Mouse (Mus musculus) layer of hippocampus, adult 2 months (tissue): ENCODE measurements around the gene Zfpm1. TPM values are rescaled to one million over a fixed set of nuclear protein-coding genes. Genes with fewer than 3 reads are reported as not detected.
A peak's percentile ranks its signal among the peaks of the same experiment; 100 is the strongest.

Experiments
- DNase-seq, 2 experiments: peaks; one replicate each; pipeline ENCODE4 v3.0.0; 2022; ENCODE audit warnings: low spot score in 2 of 2
- H3K27ac ChIP-seq: fragments of 200-600 bp; 2 replicates; pipeline ENCODE4 v1.8.1; 2022
- H3K4me3 ChIP-seq: fragments of 200-600 bp; 2 replicates; pipeline ENCODE4 v1.8.1; 2022; ENCODE audit warnings: mild to moderate bottlenecking
- CTCF ChIP-seq: fragments of 200-600 bp; conservative IDR thresholded peaks from 2 replicates; pipeline ENCODE4 v1.8.1; 2022; ENCODE audit warnings: antibody characterized with exemption, mild to moderate bottlenecking, moderate library complexity
- long read RNA-seq, 2 experiments: library from polyadenylated mRNA; stranded (forward); transcript quantifications; one replicate each; pipeline ENCODE4 v2.0.0; 2021; ENCODE audit warnings: borderline mapping rate in 2 of 2
- total RNA-seq, 2 experiments: library from RNA; stranded (reverse); gene quantifications; 2 replicates each; pipeline ENCODE4 v1.2.3; 2021

The Zfpm1 gene
- 10 to 100 TPM; 45.1 to 45.6 TPM for total RNA-seq
- long read RNA-seq, experiment 1, transcript Zfpm1-201 (10 exons, 3,390 nt) = major isoform, 18 of 35 reads
- long read RNA-seq, experiment 1, partial matches to known transcripts = 8 of 35 reads
- long read RNA-seq, experiment 1, other reads (novel, unspliced or antisense) = 9 of 35 reads
- long read RNA-seq, experiment 2, transcript Zfpm1-201 (10 exons, 3,390 nt) = major isoform, 18 of 35 reads
- long read RNA-seq, experiment 2, partial matches to known transcripts = 8 of 35 reads
- long read RNA-seq, experiment 2, other reads (novel, unspliced or antisense) = 9 of 35 reads

DNA sequence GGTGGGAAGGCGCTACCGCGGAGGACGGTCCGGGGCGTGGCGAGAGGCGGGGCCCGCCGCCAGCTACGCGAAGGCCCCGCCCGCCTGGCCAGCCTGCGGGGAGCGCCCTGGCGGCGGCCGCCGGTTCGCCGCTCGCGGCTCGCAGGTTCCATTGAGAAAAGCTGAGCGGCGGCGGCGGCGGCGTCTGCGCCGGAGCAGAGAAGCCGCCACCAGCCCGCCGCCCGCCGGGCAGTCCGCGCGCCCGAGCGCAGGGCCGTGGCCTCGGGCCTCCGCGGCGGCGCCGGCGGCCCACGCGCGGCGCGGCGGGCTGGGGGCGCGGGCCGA lies at the start of gene Zfpm1:
Zfpm1 (plus strand) TSS at position 107 of the 324 bp plus-strand sequence.
- H3K27ac ChIP-seq = peak within 1 kb of the TSS; percentile 76
- DNase-seq = no peak
- peak within 1 kb of the TSS; percentile 71 for H3K4me3 ChIP-seq
- TF ChIP-seq CTCF = peak; percentile 39

DNA sequence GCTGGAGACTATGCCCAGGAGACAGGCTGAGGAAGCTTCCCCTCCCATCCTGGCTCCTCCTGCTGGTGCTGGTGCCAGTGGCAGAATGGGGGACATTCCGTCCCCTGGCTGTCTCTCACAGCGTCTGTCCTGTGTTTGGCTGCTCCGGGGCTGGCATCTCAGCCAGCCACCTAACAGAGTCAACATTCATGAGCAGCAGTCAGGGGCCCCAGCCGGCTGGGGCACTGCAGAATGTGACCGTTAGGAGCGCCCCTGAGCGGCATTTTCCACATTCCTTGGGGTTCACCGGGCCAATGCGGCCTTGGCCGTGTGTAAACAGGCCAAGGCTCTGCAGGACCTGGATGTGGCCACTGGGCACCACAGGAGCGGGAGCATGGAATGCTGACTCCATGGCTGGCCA lies 47.9 kb upstream of the Zfpm1 start:
- TF ChIP-seq CTCF = peak; percentile 71
- no peak overlapping the region for H3K4me3 ChIP-seq
- H3K27ac ChIP-seq = no peak overlapping the region
- DNase-seq = peak; percentile 27 to 30

DNA sequence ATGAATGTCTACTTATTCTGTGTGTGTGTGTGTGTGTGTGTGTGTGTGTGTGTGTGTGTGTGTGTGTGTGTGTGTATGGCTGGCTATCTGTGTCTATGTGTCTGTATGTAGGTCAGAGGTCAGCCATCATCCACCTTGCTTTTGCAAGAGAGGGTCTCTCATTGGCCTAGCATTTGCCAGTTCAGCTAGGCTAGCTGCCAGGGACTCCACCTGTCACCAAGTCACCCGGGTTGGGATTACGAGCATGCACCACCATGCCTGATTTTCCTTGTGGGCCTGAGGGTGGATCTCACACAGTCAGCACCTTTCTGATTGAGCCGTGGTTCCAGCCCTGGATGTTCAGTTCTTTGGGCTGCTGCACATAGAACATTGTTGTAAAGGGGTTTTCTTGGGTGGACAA lies 45.4 kb upstream of the Zfpm1 start:
- Histone ChIP-seq H3K27ac (no peak overlapping the region), H3K4me3 (no peak overlapping the region)
- no peak for DNase-seq
- no peak for TF ChIP-seq CTCF

DNA sequence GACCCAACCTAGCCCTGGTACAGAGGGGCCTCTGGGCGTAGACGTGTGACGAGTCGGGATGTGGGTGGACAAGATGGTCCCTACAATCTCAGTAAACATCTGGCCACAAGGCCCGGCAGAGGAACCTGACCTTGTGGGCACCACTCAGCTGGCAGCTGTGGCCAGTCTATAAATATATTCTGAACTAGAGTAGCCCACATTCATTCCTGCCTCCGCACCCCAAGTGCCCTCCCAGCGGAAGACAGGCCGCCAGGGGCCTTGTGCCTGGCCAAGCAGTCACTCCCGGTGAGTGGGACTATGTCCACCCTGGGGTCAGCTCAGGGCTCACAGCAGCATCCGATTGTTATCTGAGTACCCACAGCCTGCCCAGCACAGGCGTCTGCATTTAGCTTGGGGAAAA lies 43.7 kb upstream of the Zfpm1 start:
- H3K4me3 ChIP-seq = no peak overlapping the region
- DNase-seq = no peak
- H3K27ac ChIP-seq = no peak overlapping the region
- TF ChIP-seq CTCF = no peak

DNA sequence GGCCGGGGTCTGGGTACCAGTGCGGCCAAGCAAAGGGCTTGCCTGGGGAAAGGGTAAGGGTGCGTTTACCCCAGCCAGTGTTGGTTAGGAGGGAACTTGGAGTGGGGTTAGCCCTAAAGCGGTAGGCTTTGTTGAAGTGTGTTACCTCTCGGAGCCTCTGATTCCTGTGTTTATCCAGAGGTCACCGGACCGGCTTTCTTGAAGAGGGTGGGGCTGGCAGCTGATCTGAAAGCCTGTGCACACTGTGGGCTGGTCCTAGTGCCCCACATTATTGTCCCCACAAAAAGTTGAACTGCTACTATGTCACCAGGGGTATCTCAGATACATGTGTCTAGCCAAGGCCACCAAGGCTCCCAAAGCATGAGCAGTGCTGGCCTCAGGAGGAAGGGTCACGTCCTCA lies 43.2 kb upstream of the Zfpm1 start:
- no peak overlapping the region for H3K4me3 ChIP-seq
- no peak for DNase-seq
- H3K27ac ChIP-seq = no peak overlapping the region

DNA sequence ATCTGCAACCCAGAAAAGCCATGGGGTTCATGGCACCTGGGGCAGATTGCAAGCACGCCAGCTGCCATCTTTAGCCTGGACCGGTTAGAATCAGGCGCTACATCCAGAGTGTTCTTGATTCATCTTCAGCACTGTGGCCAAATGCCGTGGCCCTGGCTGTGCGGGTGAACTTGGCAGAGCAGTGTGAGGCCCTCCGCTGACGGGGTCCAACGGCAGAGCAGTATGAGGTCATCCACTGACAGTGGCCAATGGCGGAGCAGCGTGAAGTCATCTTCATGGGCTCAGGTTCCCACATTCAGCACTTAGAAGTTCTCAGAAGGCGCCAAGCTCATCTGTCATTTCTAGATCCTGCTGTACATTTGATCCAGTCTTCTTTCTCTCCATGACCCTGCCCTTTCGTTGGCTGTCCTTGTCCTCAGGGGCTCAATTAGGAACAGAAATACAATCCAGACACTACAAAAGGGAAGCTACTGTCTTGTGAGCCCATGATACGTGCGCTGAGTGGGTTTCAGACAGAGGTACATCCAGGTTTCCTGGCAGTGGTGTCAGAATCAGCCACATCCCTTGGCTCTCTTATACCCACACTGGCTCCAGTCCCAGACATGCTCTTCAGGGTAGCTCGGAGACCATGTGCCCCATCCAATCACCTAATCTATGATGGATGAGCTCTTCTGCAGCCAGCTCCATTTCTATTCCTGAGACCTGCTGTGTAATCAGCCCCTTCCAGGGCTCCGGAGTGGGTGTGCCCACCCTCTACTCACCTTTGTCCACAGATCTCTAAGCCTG lies 41.5 kb upstream of the Zfpm1 start:
- TF ChIP-seq CTCF = no peak
- H3K27ac ChIP-seq = no peak overlapping the region
- H3K4me3 ChIP-seq = no peak overlapping the region
- no peak for DNase-seq

More for the DNA sequence above, 43.2 kb upstream of the Zfpm1 start:
- no peak for TF ChIP-seq CTCF

DNA sequence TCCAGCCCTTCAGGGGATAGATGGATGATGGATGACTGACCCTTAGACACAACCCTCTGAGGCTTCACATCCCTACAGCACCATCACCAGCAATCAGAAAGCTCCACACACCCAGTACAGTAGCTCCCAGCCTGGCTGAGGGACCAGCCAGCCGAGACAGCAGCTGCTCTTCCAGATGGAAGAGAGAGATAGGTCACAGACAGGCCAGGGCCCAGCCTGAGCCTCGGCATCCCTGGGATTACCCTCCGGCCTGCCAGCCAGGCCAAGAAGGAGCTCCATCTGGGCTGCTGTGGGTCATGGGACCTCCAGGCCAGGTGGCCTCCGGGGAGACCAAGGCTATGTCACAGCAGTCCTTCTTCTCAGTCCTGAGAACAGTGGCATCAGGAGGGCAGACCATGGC lies 38.6 kb upstream of the Zfpm1 start:
- no peak overlapping the region for H3K27ac ChIP-seq
- DNase-seq = no peak
- TF ChIP-seq CTCF = no peak
- no peak overlapping the region for H3K4me3 ChIP-seq

DNA sequence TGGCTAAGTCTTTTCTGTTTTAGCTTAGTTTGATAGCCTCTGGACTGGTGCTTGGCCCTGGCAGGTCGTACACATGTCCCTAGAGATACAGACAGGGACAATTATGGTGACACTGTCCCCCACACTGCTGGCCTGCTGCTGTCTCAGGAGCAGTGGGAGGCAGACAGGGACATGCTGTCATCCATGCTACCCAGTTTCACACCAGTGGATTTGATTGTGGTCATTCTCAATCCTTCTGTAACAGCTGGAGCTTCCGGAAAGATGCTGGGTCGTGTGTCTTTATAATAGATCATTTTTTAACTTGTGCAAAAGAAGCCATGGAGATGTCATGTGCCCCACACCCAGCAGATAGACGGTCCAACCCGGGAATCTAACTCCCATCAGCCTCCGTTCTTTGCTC lies 36.8 kb upstream of the Zfpm1 start:
- TF ChIP-seq CTCF = no peak
- Histone ChIP-seq H3K4me3 (no peak overlapping the region), H3K27ac (no peak overlapping the region)
- no peak for DNase-seq

DNA sequence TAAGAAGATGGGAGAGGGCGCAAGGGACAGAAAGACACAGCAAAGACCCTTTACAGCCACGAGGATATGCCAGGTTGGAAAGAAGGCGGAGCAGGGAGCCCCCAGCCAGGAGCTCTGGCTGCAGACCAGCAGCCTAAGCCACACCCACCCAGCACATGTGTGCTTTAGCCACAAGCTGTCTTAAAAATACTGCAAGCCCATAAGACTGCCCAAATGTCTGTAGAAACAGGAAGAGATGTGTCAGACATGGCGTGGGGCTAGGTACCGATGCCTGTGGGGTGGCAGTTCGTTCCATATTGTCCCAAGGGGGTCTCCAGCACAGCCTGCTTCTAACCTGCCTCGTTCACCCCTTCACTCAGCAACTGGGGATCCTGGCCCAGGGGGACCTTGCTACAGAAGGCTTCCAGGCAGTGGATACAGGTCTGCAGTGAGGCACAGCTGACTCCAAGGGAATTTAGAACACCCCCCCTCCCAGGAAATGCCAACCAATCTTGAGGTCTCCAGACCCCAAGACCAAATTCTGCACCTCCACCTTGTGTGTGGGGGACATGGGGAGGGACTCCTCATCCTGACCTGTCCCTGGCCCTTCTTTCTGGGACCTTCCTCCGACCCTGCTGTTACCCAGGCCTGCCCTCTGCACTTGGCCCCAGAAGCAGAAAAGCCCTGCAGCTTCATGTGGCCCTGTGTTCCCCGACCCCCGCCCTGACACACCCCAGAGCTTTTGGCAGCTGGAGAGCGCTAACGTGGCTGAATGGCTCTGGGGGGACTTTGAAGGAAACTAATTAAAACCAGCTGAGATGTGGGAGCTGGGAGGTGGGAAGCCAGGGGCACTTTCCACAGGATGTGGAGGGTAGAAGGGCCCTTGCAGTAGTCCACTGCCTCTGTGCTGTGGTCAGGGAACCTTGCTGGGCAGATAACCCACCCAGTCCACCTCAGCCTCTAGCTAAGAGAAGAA lies 35.4 kb upstream of the Zfpm1 start:
- Histone ChIP-seq H3K27ac (no peak overlapping the region), H3K4me3 (no peak overlapping the region)
- DNase-seq = no peak
- no peak for TF ChIP-seq CTCF

DNA sequence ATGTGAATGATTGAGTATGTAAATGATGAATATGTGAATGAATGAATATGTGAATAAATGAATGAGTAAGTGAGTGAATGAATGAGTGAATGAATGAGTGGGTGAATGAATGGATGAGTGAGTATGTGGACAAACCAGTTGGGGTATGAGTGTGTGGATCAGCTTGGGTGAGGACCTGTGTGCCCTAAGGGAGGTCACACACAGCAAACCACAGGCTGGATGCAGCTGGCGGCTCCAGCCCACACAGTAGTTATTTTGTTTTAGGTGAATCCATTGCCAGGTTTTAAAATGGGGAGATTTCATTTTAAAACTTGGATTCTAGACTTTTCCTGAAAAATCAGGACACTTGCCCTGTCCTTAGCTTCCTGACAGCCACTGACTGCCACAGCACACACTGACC lies 30.2 kb upstream of the Zfpm1 start:
- DNase-seq = no peak
- H3K4me3 ChIP-seq = no peak overlapping the region
- H3K27ac ChIP-seq = no peak overlapping the region
- TF ChIP-seq CTCF = no peak

DNA sequence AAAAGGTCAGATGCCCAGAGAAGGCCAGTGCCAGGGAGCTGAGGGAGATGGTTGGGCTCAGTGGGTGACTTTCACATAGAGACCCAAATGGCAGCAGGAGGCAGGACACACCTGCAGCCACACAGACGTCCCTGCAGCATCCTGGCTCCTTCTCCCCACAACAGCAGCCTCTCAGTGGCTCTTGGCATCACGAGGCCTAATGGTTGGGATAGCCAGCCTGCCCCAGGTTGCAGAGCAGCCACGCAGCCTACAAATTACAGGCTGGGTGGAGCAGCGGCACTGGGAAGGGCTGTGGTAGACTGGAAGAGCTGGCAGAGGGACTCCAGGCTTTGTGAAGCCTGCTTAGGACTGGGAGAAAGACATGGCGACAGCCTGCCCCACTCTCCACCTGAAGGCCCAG lies 29.6 kb upstream of the Zfpm1 start:
- no peak overlapping the region for H3K27ac ChIP-seq
- DNase-seq = no peak
- TF ChIP-seq CTCF = no peak
- no peak overlapping the region for H3K4me3 ChIP-seq

DNA sequence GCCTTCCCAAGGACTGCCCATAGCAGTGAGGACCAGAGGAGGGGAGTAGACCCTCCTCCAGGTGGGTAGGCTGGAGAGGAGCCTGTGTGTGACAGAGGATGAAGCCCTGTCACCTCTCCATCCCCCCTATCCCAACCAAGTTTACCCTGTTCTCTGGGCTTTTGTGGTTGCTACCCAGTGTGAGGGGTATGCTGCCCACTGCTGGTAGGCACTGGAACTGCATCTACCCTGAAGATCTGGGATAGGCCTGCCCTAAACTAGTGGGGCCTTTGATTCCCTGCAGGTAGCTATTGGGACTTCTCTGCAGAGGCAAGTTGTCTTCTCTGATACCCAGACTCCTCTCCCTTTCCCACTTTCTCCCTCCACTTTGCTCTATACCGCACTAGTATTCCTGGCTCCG lies 22.6 kb upstream of the Zfpm1 start:
- peak; percentile 100 for TF ChIP-seq CTCF
- Histone ChIP-seq H3K27ac (no peak overlapping the region), H3K4me3 (no peak overlapping the region)
- peak; percentile 55 to 85 for DNase-seq

DNA sequence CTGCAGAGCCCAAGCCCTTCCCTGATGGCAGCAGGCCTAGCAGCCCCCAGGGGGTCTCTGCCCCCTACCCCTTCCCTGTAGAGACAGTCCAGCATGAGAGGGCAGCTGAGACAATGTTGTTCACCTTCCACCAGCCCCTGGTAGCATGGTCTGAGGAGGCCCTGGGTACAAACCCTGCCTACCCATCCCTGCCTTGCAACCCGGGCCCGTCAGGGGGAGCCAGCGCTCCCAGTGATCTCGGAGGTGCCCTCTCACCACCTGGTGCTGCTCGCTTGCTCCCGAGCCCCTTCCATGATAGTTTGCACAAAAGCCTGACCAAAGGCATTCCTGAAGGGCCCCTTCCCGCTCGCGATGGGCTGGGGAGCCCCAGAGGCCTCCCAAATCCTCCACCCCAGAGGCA lies 21.2 kb upstream of the Zfpm1 start:
- DNase-seq = no peak

More for the DNA sequence above, 21.2 kb upstream of the Zfpm1 start:
- H3K27ac ChIP-seq = no peak overlapping the region
- no peak overlapping the region for H3K4me3 ChIP-seq
- TF ChIP-seq CTCF = no peak; the same call in 1 of the 2 replicates
